Mouse (Mus musculus): ENCODE data around the gene Cyb561d1.
"Not testable (repeated sequence)": the region's sequence is repeated elsewhere in the genome, so short reads cannot be mapped to it uniquely, and the experiment has no call there.

The Cyb561d1 gene

DNA sequence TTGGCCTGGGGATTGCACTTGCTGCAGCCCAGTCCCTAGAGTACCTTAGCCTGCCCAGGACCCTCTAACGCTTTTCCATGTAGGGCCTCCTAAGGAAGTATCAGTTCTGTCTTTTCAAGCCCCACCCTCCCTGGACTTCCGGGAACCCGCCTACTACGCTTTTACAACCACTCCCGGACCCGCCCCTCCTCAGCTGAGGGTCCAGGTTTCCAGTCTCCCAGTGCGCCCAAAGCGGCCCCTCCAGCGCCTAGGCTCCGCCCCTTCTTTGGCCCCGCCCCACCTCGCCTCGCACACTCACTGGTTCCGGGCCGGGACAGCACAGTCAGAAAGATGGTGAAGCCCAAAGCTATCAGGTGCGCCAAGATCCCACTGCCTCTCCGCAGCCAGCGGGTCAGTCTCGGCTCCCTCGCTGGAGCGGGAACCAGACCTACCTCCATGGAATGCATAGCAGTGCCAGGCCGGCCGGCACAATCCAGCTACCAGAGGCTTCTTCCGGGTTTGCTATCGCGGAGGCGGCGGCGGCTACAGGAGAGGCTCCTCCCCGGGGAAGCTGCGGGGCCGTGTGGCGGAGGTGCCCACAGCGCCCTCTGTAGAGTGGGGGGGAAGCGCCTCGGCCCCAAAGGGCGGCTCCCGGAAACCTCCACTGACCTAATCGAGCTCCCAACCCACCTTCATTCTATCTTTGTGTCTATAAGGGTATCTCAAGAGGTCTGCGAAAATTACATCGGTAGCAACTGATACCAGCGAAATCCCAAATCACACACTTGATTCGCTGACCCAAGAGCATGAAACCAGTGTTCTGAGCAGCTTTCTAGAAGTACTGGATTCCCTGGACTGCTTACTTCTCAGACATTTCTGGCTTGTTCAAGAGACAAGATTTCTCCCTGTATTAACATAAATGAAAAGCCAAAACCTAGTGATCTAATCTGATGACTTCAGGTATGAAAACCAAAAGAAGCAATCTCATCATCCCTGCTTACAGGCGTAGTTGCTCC lies at the start of gene Cyb561d1:
Gene Cyb561d1, minus strand, starts transcription at position 884 of the 995 bp plus-strand sequence.
- DNase-seq (ENCODE audit: low spot score) = peak; percentile 93

DNA sequence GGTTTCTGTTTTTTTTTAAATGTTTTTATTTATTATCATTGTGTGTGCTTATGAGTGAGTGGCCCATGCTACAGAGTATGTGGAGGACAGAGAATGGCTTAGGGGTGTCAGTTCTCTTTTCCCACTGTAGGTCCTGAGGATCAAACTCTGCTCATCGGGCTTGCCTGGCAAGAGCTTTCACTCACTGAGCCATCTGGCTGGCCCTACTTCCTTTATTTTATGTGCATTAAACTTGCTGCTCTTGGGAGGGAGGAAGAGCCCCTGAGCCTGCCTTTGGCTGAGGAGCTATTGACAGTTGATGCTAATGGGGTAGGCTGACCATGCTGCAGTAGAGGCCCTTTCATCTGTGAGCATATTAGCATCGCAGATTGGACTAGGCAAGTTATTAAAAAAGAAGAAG lies 45.8 kb upstream of the Cyb561d1 start:
- no peak for DNase-seq (ENCODE audit: low spot score)

DNA sequence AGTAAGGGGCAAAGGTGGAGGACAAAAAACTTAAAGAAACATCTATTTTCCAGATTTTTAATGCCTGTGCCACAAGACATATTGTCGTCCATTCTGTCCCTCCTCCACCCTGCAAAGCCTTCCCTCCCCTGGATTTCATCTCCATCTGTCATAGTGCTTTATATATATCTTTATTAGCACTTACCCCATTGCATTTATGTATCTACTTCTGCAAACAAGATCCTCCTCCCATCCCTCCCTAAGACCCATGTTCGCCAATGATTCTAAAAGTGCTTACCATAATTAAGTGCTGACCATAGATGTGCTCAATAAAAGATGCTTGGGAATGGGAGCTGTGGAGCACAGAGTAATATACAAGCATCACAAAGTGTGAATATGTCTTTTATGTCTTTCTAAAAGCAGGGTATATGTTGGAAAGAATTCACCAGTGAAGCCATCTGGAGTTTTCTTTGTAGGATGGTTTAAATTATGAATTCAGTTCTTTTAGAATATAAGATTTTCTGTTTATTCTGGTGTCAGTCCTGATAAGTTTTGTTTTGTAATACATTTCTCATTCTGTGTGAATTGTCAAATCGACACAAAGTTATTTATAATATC lies 40.3 kb upstream of the Cyb561d1 start:
- DNase-seq (ENCODE audit: low spot score) = no peak

DNA sequence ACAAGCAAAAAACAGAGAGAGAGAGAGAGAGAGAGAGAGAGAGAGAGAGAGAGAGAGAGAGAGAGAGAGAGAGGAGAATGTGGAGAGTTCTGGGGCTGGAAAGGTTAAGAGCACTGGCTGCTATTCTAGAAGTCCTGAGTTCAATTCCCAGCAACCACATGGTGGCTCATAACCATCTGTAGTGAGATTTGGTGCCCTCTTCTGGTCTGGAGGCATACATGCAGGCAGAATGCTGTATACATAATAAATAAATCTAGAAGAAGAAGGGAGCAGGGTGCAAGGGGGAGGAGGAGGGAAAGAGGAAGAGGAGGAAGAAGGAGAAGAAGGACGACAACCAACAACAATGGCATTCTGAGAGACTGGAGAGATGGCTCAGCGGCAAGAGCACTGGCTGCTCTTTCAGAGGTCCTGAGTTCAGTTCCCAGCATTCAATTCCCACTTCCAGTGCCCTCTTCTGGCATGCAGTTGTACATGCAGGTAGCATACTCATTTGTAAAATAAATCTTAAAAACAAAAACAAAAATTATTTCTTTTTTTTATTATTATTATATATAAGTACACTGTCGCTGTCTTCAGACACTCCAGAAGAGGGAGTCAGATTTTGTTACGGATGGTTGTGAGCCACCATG lies 36.6 kb upstream of the Cyb561d1 start:
- not testable (repeated sequence) for DNase-seq (ENCODE audit: low spot score)

DNA sequence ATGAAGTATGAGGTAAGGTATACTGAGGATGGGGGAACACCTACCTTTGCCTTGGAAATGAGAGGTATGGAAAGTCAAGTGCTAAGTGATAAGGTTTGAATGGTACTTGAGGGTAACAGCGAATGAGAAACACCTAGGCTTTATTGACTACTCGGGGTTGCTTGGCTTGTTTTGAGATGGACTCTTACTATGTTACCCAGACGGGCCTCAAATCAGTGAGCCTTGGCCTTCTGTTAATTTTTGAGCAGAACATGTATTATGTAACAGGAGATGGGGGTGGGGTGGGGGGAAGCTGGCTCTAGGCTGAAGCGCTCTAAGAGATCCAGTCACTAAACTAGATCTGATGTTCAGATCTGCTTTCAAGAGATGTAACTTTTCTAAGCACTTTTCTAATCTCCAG lies 30.6 kb upstream of the Cyb561d1 start:
- no peak for DNase-seq (ENCODE audit: low spot score)

DNA sequence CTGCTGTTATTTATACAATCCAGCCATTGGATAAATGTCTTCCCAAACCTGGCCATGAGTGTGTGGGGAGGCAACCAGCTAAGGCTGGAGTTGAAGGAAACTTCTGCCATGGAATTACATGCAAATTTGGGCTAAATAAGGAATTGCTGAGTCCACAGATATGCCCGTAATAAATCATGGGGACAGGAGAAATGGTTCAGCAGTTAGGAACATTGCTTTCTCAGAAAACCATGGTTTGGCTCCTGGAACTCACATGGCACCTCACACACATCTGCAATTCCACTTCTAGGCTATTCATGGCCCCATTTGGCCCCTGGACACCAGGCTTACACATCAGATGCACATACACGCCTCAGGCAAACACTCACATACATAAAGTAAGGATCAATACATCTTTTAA lies 26.5 kb upstream of the Cyb561d1 start:
- no peak for DNase-seq (ENCODE audit: low spot score)

DNA sequence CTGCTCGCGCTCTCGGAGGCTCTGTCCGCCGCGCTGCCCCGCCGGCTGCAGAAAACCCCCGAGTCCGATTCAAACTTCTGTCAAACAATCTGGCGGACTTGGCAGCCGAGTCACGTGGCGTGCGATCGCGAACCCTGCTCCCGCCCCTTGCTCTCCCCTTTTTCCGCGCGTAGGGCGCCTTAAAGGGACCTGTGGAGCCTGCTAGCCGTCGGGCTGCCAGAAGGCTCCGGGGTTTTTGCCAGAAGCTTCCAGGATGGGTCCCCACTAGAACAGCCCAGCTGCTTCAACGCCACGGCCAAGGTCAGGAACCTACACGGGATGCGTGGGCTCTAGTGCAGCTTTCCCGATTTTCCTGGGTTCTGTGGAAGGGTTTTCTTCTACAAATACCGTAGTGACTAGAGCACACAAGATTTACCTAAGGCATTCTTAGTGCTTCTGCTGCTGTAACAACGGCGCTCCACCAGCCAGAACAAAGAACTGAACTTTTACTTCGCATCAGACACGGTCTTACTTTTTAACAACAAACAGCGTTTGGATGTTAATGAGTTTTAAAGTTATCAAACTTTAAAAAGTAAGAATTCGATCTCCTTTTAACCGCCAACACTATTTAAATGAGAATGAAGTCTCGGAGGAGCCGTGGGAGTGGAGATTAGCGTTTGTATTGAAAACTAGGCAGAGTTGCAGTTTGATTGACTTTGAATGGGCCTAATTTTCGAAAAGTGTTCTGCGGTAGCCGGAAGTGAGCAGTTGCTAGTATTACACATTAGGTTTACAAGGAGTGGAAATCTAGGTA lies 25.7 kb upstream of the Cyb561d1 start, which contains the start of gene Sypl2:
Gene Sypl2, minus strand, starts transcription at position 91 of the 793 bp plus-strand sequence.
- DNase-seq (ENCODE audit: low spot score) = peak; percentile 67

DNA sequence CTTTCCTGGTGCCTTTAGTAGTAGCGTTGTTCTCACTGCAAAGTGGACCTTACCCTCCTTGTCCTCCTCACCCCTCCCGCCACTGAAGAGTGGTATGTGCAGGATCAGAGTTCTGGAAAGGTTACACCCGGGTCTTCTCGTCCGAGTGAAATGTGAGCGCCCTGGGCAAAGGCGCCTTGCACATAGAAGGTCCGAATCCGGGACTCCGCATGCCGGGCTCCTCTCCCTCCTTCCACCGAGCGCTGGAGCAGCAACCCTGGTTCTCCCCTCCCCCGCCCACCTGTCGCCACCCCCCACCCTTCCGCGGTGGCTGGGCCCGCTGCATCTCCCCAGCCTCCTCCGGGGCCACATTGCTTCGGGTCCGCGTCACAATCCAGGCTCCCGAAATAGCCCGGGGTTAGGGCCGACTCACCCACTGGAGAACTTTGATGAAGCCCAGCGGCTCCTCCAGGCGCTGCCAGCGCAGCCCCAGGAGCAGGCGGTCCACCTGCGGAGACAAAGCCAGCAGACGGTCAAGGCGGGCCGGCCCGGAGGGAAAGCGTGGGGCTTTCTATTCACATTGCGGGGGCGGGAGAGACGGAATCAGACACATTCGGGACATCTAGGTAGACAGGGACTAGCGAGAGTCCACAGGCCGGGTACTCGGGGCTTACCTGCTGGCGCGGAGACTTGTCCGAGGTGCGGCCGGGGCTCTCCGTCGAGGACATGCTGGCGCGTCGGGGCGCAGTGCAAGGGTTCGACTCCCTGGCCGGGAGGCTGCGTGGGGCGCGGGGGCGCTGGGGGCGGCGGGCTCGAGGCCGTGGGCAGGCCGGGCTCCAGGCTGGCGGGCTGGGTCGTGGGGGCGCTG lies 24.9 kb upstream of the Cyb561d1 start:
- DNase-seq (ENCODE audit: low spot score) = peak; percentile 30

DNA sequence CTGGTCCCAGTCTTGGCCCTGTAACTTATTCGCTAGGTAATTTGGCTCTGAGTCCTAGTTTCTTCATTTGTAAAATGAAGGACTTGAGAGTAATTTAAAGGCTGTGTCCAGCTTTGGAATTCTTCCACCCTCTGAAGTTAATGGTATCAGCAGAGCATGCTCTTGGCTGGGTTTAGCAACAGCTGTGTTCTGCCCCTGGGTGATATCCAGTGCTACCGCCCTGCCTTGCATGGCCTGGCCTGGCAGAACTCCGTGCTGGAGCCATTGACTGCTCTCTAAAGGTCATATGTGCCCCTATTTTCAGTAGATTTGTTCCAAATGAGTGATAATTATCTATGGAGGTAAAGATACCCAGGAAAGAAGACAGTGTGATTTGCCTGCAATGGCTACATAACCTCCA lies 19.6 kb upstream of the Cyb561d1 start:
- no peak for DNase-seq (ENCODE audit: low spot score)

DNA sequence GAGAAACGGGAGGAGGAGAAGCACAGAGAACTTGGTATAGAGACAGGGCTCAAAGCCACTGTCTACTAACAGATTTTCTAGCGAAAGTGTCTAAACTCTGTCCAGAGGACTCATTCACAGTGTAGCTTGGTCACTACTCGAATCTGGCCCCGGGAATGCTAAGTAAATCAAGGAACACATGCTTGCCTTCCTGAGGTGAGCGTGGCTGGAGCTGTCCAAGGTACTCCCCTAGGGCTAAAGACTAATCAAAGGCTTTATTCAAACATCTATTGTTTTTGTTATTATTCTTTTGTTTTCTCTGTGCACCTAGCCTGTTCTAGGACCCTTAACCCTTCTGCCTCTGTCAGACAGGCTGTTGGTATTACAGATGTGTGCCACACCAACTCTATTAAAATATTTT lies 13.7 kb upstream of the Cyb561d1 start:
- peak; percentile 76 for DNase-seq (ENCODE audit: low spot score)

DNA sequence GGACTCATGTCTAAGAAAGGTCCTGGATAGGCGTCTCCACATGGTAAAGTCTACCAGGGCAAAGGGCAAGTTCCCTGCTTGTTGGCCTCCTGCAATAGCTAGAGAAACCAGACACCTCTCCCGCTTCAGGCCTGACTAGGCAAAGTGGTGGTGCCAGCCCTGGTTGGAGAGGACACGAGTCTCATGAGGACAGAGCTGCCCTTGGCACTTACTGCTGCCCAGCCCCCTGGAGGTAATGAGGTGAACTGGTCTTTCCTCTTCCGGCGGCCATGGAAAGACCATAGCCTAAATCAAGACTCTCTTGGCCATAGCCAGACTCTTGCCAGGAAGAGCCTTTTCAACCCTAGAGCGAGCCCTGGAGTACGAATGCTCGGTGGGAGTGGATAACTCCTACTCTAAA lies 11.4 kb upstream of the Cyb561d1 start:
- no peak for DNase-seq (ENCODE audit: low spot score)

DNA sequence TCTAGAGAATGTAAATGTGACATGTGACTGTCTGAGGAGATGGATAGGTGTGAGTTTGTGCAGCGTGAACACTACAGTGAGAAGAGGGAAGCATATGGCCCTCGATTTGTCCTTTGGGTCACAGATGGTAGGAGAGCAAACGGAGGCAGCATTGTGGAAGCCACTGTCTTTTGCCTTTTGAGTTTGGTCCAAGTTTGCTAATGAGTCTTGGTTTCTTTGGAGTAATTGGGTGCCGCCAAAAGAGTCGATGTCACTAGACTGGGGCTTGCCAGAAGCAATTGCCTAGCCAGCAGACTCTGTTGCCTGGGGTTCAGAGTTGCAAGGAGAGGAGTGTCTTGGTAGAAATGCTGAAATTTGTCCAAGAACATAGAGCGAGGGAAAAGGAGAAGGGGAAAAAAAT lies 10.8 kb upstream of the Cyb561d1 start:
- DNase-seq (ENCODE audit: low spot score) = no peak

DNA sequence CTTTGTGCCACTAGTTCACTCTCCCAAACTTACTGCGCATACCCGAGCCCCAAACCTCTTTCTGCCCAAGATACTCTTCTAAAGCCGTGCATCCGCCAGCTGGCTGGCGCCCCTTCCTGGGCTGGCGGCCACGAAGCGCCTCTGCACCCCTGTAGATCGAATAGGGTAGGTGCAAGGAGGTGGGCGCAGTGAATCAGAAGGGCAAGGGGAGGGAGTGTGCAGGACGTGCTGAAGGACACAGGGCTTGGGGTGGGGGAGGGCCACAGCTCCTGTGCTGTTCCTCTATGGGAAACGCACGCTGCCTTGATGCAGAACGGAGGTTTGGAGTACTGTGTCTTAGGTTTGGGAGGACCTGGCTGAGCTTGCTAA lies 9.7 kb upstream of the Cyb561d1 start, which contains the start of gene Atxn7l2:
Gene Atxn7l2, minus strand, starts transcription at position 164 of the 369 bp plus-strand sequence.
- peak; percentile 82 for DNase-seq (ENCODE audit: low spot score)

DNA sequence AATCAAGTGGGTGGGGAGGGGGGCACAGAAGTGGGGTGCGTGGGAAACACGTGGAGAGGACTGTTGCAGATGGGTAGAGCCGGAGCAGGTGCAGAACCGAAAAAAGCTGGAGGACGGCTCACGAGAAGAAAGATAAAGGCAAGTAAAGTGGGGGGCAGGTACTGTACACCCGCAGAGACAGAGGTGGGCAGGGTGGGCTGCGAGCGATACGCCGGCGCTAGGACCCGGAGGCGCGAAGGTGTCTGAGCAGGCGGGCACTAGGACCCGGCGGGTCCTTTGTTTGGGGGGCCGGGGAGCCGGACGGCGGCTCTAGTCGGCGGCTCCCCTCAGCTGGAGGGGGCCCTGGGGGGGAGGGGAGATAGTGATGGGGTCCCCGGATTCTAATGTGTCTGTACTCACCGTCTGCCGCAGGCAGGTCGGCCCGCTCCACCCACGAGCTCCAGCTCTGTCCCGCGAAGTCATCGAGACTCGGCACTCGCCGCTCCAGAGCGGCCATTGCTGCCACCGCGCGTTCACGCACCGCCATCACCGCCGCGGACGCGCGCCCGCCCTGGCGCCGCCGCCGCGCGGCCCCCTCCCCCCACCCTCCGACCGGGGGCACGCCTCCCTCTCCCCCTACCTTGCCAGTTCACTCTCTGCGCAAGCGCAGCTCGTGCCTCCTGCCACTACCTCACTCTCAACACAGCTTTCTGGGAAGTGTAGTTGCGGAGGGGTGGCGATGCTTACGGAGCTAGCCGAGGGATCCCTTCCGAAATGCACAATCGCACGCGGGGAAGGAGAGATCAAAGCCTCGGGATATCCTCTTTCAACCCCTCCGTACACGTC lies 9.1 kb upstream of the Cyb561d1 start:
- DNase-seq (ENCODE audit: low spot score) = peak; percentile 99

DNA sequence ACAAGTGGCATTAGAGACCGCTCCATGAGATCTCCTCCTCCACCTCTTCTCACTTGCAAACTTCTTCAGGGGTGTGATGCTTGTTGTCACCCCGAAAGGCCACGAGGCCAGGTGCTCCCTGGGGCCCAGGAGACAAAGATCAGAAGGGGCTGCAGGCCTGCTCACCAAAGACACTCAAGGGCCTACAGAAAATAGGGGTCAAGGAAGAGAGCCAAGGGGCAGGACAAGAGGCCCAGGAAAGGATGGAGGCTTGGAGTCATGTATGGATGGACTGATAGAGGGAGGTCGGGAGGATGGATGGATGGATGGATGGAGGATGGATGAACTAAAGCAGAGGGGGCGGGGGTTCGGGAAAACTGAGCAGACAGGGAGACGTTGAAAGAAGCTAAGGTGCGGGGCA lies 8.5 kb upstream of the Cyb561d1 start:
- peak; percentile 30 for DNase-seq (ENCODE audit: low spot score)

DNA sequence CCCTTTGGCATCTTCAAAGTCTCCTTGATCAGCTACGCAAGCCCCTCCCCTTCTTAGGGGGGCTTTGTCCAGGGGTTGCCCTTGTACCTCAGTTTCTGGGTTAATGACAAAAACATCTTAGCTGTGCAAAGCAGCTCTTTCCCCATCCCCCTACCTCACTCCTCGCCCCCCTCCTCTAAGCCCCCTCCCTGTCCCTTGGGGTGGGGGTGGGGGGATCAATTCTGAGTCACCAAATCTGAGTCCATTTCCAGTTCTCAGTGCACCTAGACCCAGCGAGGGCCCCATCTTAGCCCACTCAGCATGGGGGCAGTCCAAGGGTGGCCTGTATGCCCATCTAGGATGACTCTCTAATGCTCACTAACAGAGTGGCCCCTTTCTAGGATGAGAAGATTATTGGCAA lies 8.0 kb upstream of the Cyb561d1 start:
- DNase-seq (ENCODE audit: low spot score) = no peak

DNA sequence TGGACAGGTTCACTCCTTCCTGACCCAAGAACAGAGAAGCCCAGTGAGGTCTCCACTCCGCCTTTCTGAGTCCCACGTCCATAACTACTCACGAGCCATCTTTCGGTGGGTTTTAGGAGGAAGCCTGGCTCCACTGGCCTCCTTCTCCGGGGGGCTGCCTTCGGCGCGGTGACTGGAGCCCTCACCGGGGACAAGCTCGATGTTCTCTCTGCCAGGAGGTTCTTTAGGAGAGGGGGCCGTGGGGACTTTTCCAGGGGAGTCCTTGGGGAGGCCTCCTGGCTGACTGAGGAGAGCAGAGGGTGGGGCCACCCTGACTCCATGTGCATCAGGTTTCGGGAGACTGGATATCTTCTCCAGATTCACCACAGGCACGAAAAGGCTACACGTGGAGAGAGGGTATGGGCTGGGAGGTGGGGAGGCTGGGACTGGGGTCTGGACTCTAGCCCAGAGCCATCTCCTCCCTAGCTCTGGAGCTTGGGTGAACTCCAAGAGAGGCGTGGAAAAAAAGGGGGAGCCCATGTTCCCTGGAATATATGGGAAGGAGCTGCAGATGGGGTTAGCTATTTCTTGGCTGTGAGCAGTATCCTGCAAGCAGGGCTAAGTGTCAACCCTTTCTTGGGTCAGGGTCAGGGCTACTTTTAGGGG lies 5.8 kb upstream of the Cyb561d1 start:
- DNase-seq (ENCODE audit: low spot score) = no peak

DNA sequence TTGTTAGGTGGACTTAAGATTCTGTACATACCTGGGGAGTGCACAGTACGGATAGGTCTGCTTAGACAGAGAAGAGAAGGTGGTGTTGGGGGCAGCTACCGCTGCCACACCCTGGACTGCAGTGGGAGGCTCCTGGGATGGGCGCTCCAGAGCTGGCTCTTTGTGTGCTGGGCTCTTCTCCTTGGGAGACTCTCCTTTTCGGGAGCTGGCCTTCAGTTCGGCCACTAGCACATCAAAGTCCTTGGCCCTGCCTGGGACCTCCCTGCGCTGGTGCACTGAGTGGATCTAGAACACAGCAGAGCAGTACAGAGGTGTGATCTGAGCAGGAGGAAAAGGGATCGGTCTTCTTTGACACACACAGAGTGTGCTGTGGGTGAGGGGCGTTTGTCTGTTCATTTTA lies 4.6 kb upstream of the Cyb561d1 start:
- DNase-seq (ENCODE audit: low spot score) = no peak

DNA sequence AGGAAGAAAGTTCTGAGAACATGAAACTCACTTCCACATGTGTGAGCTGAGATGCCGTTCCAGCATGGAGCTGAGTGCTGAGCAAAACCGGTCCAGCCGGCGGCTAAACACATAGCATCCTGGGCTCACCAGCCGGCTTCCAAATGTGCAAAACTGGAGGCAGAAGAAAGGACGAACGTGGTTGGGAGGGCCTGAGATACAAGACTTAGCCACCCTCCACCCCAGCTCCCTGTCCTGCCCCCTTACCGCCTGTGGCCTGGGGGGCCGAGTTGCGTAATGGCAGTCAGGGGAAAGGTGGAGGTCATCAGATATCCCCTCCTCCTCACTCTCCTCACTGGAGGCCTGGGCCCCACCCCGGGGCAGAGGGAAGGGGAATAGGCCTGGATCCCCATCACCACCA lies 3.5 kb upstream of the Cyb561d1 start:
- DNase-seq (ENCODE audit: low spot score) = no peak
